Mouse (Mus musculus) thymus, adult 18-20 months (tissue): ENCODE data around the gene 9130230L23Rik.

ENCODE experiments used
- DNase-seq, 2 experiments: peaks; one replicate each; pipeline ENCODE4 v3.0.0; 2022; ENCODE audit warnings: mixed read lengths in 2 of 2

The 9130230L23Rik gene

DNA sequence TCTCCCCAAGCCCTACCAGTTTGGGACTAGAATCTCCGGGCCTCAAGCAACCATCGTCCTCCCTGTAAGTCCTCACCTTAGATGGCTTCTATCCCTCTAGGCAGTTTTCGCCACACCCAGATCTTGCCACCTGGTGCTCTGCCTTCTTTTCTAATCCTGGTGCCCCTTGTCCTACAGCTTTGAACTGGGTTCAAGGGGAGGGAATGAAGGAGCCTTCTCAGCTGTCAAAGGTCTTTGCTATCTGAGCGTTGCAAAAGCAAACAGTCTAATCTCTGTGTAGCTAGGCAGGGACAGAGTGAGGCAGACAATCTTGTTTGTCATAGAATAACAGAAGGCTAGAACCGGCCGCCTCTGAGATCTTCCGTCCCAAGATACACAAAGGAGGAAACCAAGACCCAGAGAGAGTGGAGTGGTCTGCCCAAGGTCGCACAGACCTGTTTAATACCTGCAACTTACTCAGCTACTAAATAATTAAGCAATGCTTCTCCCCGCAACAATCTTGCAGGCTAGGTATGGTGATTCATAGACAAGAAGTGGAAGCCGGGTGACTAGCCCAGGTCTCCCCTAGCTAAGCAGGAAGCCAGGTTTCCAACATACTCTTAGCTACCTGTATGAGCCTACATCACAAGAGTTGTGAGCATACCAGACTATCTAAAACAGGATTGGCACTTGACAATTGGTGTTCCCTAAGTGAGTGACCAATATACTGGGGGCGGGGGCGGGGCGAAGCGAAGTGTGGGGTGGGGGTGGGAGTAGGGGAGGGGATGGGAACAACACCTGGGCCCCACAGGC lies at the start of gene 9130230L23Rik:
Gene 9130230L23Rik, minus strand, starts transcription at position 152 of the 792 bp plus-strand sequence.
- DNase-seq, result no peak

DNA sequence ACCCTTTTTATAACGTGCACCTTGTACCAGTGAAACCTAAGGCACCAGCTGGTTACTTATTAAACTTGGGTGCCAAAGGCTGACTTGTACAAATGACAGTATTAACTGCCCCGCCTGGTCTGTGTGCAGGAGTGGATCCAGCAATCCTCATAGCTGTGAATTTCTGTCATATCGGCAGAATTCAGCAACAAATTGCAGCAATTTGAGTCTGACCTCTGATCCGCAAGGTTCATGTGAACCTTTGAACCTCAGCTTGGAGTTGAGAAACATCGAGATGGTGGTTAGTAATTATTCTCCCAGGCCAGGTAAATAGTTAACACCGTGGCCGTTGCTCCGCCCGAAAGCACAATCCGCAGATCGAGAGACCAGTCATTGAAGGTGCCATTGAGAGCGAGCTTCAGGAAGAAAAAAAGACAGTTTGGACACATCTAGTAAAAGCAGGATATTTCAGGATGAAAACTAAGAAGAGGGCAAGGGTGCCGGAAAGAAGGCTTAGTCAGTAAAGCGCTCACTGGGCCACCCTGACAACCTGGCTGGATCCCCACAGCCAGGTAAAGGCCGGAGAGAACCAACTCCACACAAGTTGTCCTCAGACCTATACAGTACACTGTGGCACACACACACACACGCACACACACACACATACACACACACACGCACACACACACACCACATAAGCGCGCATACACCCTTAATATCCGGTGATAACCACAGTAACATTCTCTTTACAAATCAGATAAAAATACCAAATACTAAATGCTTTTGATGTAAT lies 48.9 kb upstream of the 9130230L23Rik start:
- no peak for DNase-seq

- no peak for DNase-seq
Measured at GRCm38 (mm10) chr5:66050841-66051240, 46.8 kb upstream of the 9130230L23Rik start.

- DNase-seq, result no peak
Measured at GRCm38 (mm10) chr5:66046356-66046755, 42.3 kb upstream of the 9130230L23Rik start.

GRCm38 (mm10) chr5:66043897-66044296 lies 39.8 kb upstream of the 9130230L23Rik start:
- no peak for DNase-seq

DNA sequence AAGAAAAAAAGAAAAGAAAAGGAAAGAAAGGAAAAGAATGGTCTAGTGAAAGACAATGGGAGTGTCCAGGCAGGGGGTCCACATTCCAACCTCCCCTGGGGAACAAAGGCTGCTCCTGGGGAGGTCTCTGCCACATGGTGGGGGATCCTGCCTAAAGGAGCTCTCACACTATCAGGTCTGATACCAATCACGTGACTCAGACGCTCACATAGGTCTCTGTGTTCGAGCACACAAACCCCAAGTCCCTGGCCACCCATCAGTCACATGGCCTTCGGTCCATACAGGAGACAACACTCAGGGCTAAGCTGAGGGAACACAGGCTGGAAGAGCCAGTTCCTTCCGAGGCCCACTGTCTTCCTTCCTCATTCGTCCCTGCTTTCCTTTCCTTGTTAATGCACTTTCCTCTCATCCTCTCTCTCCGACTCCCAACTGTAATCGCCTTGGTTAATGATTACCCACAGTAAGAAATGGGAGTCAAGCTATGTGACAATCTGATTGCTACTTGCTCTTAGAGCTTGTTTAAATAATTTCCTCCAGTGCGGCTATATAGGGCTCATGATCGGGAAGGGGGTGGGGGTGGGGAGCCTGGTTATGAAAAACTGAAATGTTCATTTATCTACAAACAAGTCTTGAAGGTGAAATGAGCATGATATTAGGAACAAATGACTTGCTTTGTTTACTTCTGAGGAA lies 38.7 kb upstream of the 9130230L23Rik start:
- no peak for DNase-seq

- DNase-seq, result no peak
Measured at GRCm38 (mm10) chr5:66040744-66041279, 36.7 kb upstream of the 9130230L23Rik start.

DNA sequence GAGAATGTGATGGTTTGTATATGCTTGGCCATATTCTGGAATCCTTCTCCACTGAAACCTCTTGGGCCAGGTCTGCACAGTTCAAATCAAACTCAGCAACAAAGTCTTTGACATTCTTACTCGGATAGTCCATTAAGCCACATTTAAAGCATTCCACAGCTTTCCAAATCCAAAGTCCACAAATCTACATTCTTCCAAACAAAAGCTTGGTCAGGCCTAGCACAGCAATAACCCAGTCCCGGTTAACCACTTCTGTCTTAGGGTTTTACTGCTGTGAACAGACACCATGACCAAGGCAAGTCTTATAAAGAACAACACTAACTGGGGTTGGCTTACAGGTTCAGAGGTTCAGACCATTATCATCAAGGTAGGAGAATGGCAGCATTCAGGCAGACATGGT lies 35.7 kb upstream of the 9130230L23Rik start:
- DNase-seq, result no peak

- DNase-seq, result no peak
Measured at GRCm38 (mm10) chr5:66037066-66037465, 33.0 kb upstream of the 9130230L23Rik start.

DNA sequence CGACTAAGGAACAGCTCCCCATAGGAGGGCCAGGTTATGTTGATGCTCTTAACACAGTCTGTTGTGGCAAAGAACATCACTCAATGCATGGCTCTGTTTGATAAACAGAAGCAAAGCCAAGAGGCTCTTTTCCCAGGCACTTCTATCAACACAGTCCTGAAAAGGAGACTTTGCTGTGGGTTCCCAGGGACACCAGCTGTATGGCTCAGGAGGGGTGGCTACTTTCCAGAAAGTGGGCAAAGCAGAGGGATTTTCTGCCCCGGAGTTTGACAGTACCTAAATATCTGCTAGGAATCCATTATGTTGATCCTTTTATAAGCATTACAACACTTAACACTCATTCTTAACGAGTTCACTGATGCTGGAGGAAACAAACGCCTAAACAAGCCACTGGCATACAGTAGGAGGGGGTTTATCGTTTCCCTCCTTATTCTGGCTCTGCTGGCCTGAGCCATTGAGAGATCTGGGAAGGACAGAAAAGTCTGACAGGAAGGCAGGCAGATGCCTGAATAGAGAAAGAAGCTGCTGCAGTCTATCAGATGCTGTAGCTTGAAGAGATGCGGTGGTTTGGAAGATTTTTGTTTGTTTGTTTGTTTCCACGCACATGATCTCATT lies 32.5 kb upstream of the 9130230L23Rik start:
- DNase-seq, result no peak

DNA sequence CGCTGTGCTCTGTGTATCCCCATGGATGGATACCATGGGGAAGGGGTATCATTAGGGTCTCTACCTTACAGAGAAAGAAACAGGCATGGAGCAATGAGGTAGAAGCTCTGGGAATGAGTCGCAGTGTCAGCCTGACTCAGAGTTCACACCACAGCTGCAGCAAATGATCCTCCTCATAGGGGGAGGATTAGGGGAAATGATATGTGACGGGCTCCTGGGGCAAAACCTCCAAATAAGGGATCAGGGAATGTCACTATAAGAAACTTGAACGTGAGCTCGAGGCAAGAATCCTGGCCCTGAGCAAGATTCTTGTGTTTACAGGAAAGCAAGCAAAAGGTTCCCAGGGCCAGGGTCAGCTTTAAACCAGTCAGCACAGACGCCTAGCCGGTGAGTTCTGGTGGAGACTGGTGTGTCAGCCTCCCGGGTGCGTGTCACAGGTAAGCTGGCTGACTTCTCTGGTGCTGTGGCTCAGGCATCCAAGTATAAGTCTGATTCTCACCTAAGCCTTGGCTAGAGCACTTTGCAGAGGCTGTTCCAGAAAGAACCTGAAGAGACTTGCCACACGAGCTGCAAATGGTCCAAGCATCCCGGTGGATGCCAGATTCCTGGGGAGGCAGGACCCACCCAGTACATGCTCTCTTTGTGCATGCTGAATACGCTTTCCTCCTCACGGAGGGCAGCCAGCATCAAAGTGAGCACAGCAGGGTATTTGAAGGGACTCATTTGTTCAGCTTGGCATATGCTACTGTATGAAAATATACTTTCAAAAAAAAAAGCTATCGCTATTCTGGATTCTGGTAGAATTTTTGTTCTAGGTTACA lies 30.5 kb upstream of the 9130230L23Rik start:
- no peak for DNase-seq

GRCm38 (mm10) chr5:66032826-66033225 lies 28.7 kb upstream of the 9130230L23Rik start:
- no peak for DNase-seq

GRCm38 (mm10) chr5:66031699-66032098 lies 27.6 kb upstream of the 9130230L23Rik start:
- no peak for DNase-seq

GRCm38 (mm10) chr5:66028232-66028631 lies 24.1 kb upstream of the 9130230L23Rik start:
- DNase-seq, result no peak

- no peak for DNase-seq
Measured at GRCm38 (mm10) chr5:66027206-66027605, 23.1 kb upstream of the 9130230L23Rik start.

DNA sequence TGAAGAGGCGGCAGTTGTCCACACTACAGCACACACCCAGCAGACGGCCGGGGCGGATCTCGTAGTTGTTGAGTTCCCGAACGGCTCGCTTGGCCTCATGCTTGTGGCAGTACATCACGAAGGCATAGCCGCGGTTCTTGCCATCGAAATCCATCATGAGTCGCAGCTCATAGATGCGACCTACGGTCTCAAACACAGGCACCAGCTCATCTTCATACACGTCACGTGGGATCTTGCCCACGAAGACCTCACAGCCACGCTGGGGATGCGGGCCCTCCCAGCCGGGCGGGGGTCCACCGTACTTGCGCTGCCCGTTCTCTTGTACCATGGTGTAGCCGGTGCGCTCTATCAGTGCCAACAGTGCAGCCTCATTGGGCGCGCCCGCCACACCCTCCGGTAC lies 22.7 kb upstream of the 9130230L23Rik start:
- no peak for DNase-seq

GRCm38 (mm10) chr5:66015449-66015961 lies 11.4 kb upstream of the 9130230L23Rik start:
- no peak for DNase-seq

- DNase-seq, result no peak
Measured at GRCm38 (mm10) chr5:66014437-66014836, 10.4 kb upstream of the 9130230L23Rik start.

- DNase-seq, result no peak
Measured at GRCm38 (mm10) chr5:66013999-66014398, 9.9 kb upstream of the 9130230L23Rik start.

DNA sequence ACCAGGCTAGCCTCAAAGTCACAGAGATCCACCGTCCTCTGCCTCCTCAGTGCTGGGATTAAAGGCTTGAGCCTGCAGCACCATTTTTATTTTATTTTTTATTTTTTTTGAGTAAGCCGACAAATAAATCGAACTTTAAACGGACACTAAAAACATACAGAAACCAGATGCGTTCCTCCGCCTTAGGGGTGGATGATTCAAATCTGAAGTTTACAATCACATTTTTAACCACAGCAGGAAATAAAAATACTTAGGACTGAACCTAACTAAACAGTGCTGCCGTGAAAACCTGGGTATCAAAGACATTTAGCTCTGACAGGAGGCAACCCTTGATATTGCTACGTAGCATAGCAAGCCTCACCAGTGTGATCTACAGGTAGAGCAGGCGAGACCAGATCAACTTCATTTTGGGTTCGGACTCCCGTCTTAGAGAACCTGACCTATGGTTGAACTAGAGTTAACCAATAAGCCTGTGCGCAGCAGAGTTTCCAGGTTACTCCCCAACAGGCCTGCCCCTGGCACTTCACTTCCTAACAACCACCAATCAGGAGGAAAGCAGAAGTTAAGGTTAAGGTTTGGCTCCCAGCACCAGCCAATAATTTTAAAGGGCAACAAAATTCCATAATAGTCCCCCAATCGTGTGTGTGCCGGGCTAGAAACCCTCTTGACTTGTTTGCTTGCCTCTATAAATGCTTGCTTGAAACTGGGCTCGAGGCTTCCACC lies 4.3 kb upstream of the 9130230L23Rik start:
- no peak for DNase-seq
